In genomic region chr19:25674056-25674420, GRCm38 (mm10) we compare ENCODE assay signal across 7 mouse cellular contexts. TPM values are rescaled to one million over a fixed set of nuclear protein-coding genes. Genes with fewer than 3 reads are reported as not detected.
A peak's percentile ranks its signal among the peaks of the same experiment; 100 is the strongest.
DNase-seq lines count a peak whose midpoint lies in the region; ATAC-seq lines count a peak whose summit lies in the region.

No protein-coding gene starts in this region.

- no peaks in the 10 kb centered on the region for H3K36me3 ChIP-seq in megakaryocyte, embryonic 14.5 days (replicated peaks; ENCODE audit: low read length)
- no peaks in the 10 kb centered on the region for H3K36me3 ChIP-seq in forebrain, embryonic 15.5 days
- H3K36me3 ChIP-seq in limb, embryonic 15.5 days, result no peaks in the 10 kb centered on the region
- no peaks in the 10 kb centered on the region for H3K36me3 ChIP-seq in stomach, embryonic 16.5 days (ENCODE audit: control insufficient read depth, insufficient read depth, low read length)

- no peak for DNase-seq in cerebellum, adult 9-11 months

- 2% methylated on average over 15 of the region's 15 CpGs for WGBS in forebrain, embryonic 15.5 days
- 2% methylated on average over 15 of the region's 15 CpGs for WGBS in limb, embryonic 15.5 days
- WGBS in stomach, embryonic 16.5 days, result 3% methylated on average over 15 of the region's 15 CpGs

- peaks cover 19% of the 10 kb centered on the region for H3K9me3 ChIP-seq in megakaryocyte, embryonic 14.5 days
- no peaks in the 10 kb centered on the region for H3K9me3 ChIP-seq in forebrain, embryonic 15.5 days
- H3K9me3 ChIP-seq in limb, embryonic 15.5 days, result no peaks in the 10 kb centered on the region
- H3K9me3 ChIP-seq in stomach, embryonic 16.5 days (replicated peaks; ENCODE audit: control insufficient read depth, low read length), result no peaks in the 10 kb centered on the region

- no peak overlapping the region for H3K27ac ChIP-seq in forebrain, embryonic 15.5 days (replicated peaks)
- H3K27ac ChIP-seq in limb, embryonic 15.5 days, result no peak overlapping the region
- no peak overlapping the region for H3K27ac ChIP-seq in stomach, embryonic 16.5 days (ENCODE audit: low read length)

- H3K4me2 ChIP-seq in forebrain, embryonic 15.5 days (replicated peaks), result peak overlapping the region; percentile 82
- peak overlapping the region; percentile 84 for H3K4me2 ChIP-seq in limb, embryonic 15.5 days
- H3K4me2 ChIP-seq in stomach, embryonic 16.5 days (ENCODE audit: low read depth, low read length), result peak overlapping the region; percentile 73

- ATAC-seq in megakaryocyte, adult 5-6 weeks (ENCODE audit: poor library complexity, severe bottlenecking), result no peak
- ATAC-seq in forebrain, embryonic 15.5 days (replicated peaks), result no peak
- ATAC-seq in limb, embryonic 15.5 days (ENCODE audit: insufficient number of reproducible peaks, low FRiP score, low TSS enrichment, low read depth), result no peak
- no peak for ATAC-seq in stomach, embryonic 16.5 days (ENCODE audit: insufficient read depth, low FRiP score)
- no peak for ATAC-seq in cerebellum, adult (ENCODE audit: insufficient number of reproducible peaks, low FRiP score, low TSS enrichment)

- H3K4me1 ChIP-seq in megakaryocyte, embryonic 14.5 days, result peaks cover 41% of the 10 kb centered on the region
- H3K4me1 ChIP-seq in forebrain, embryonic 15.5 days, result peaks cover 24% of the 10 kb centered on the region
- H3K4me1 ChIP-seq in limb, embryonic 15.5 days, result peaks cover 30% of the 10 kb centered on the region
- H3K4me1 ChIP-seq in stomach, embryonic 16.5 days (ENCODE audit: control insufficient read depth, insufficient read depth, low read length), result peaks cover 8% of the 10 kb centered on the region; the same call in 1 of the 2 replicates

- peaks cover 82% of the 10 kb centered on the region for H3K27me3 ChIP-seq in megakaryocyte, embryonic 14.5 days (replicated peaks)
- peaks cover 92% of the 10 kb centered on the region for H3K27me3 ChIP-seq in forebrain, embryonic 15.5 days
- H3K27me3 ChIP-seq in limb, embryonic 15.5 days, result peaks cover 90% of the 10 kb centered on the region
- peaks cover 65% of the 10 kb centered on the region for H3K27me3 ChIP-seq in stomach, embryonic 16.5 days (ENCODE audit: control insufficient read depth, insufficient read depth, low read length)

- peak overlapping the region; percentile 64 for H3K4me3 ChIP-seq in megakaryocyte, embryonic 14.5 days (replicated peaks)
- peak overlapping the region; percentile 44 for H3K4me3 ChIP-seq in forebrain, embryonic 15.5 days
- peak overlapping the region; percentile 51 for H3K4me3 ChIP-seq in limb, embryonic 15.5 days
- peak overlapping the region; percentile 48 for H3K4me3 ChIP-seq in stomach, embryonic 16.5 days (replicated peaks; ENCODE audit: low read length)

- H3K9ac ChIP-seq in forebrain, embryonic 15.5 days (replicated peaks), result no peak overlapping the region
- H3K9ac ChIP-seq in limb, embryonic 15.5 days, result peak overlapping the region; percentile 39; the same call in 1 of the 2 replicates
- H3K9ac ChIP-seq in stomach, embryonic 16.5 days (ENCODE audit: low read length), result peak overlapping the region; percentile 59; the same call in 1 of the 2 replicates

RNA-seq across cellular contexts. Expression of gene Dmrt2, which starts 1.8 kb away (rescaled TPM):
- 0.11 TPM in 1 of 2 replicates, not detected in the other for polyA plus RNA-seq in megakaryocyte, embryonic 14.5 days (2012; ENCODE audit: insufficient read depth, low replicate concordance)
- total RNA-seq in megakaryocyte, adult 5-6 weeks (2015), result not detected in 2 replicates
- total RNA-seq in megakaryocyte, adult 5-6 weeks (2017), result not detected in 2 replicates
- 1.1 and 1.5 TPM in 2 replicates for polyA plus RNA-seq in forebrain, embryonic 15.5 days (2015; fragmentation: Nextera tagmentation; extraction: Ambion mirVana)
- 10.6 and 14.7 TPM in 2 replicates for polyA plus RNA-seq in limb, embryonic 15.5 days (2015; fragmentation: Nextera tagmentation; extraction: Ambion mirVana)
- polyA plus RNA-seq in stomach, embryonic 16.5 days (2015; fragmentation: Nextera tagmentation; extraction: Ambion mirVana), result 0.71 and 1.0 TPM in 2 replicates
